Mouse (Mus musculus): Measurements from ENCODE around the gene Gm49322. TPM values are rescaled to one million over a fixed set of nuclear protein-coding genes. Genes with fewer than 3 reads are reported as not detected.
A peak's percentile ranks its signal among the peaks of the same experiment; 100 is the strongest.
"Not testable (repeated sequence)": the region's sequence is repeated elsewhere in the genome, so short reads cannot be mapped to it uniquely, and the experiment has no call there.

Gene Gm49322
- polyA plus RNA-seq, 1 experiment from 2014 or later: 3.9 TPM

GRCm38 (mm10) chr10:80635345-80635744 lies 29.5 kb downstream of the Gm49322 start:
- peaks cover 53% of the 10 kb centered on the region for H3K36me3 ChIP-seq
- no peak overlapping the region for H3K27ac ChIP-seq
- H3K4me2 ChIP-seq: no peak overlapping the region
- no peaks in the 10 kb centered on the region for H3K27me3 ChIP-seq (replicated peaks)
- 76% methylated on average over 6 of the region's 6 CpGs for WGBS
- H3K9me3 ChIP-seq: no peaks in the 10 kb centered on the region
- H3K4me3 ChIP-seq (replicated peaks): no peak overlapping the region
- H3K9ac ChIP-seq: no peak overlapping the region
- H3K4me1 ChIP-seq: no peaks in the 10 kb centered on the region
- no peak for ATAC-seq (ENCODE audit: insufficient read depth, low FRiP score, low read depth)

- no peak overlapping the region for H3K4me3 ChIP-seq (replicated peaks)
- H3K9me3 ChIP-seq: no peaks in the 10 kb centered on the region
- H3K9ac ChIP-seq: no peak overlapping the region
- no peak overlapping the region for H3K27ac ChIP-seq
- H3K4me1 ChIP-seq: no peaks in the 10 kb centered on the region
- no peak overlapping the region for H3K4me2 ChIP-seq
- ATAC-seq (ENCODE audit: insufficient read depth, low FRiP score, low read depth): no peak
- WGBS: 89% methylated on average over 10 of the region's 10 CpGs
- H3K36me3 ChIP-seq: peaks cover 47% of the 10 kb centered on the region
- H3K27me3 ChIP-seq (replicated peaks): no peaks in the 10 kb centered on the region
Observed at GRCm38 (mm10) chr10:80646936-80647335, 41.1 kb downstream of the Gm49322 start.

GRCm38 (mm10) chr10:80649910-80650309 lies 44.1 kb downstream of the Gm49322 start:
- 86% methylated on average over 6 of the region's 6 CpGs for WGBS
- ATAC-seq (ENCODE audit: insufficient read depth, low FRiP score, low read depth); H3K4me1 ChIP-seq; H3K27ac ChIP-seq; H3K27me3 ChIP-seq (replicated peaks); H3K9me3 ChIP-seq; H3K4me2 ChIP-seq; H3K4me3 ChIP-seq (replicated peaks); H3K9ac ChIP-seq: not testable (repeated sequence)
- peaks cover 22% of the 10 kb centered on the region for H3K36me3 ChIP-seq

- Histone ChIP-seq H3K9ac (no peak overlapping the region), H3K4me3 (replicated peaks) (no peak overlapping the region), H3K27me3 (replicated peaks) (no peaks in the 10 kb centered on the region), H3K36me3 (peaks cover 17% of the 10 kb centered on the region), H3K4me2 (no peak overlapping the region), H3K9me3 (no peaks in the 10 kb centered on the region), H3K27ac (no peak overlapping the region), H3K4me1 (peaks cover 12% of the 10 kb centered on the region)
- no peak for ATAC-seq (ENCODE audit: insufficient read depth, low FRiP score, low read depth)
- WGBS: 91% methylated on average over 10 of the region's 10 CpGs
Observed at GRCm38 (mm10) chr10:80650392-80650791, 44.6 kb downstream of the Gm49322 start.

GRCm38 (mm10) chr10:80653156-80653720 lies 47.4 kb downstream of the Gm49322 start:
- Histone ChIP-seq H3K27ac (no peak overlapping the region), H3K36me3 (peaks cover 4% of the 10 kb centered on the region; the same call in 1 of the 2 replicates), H3K9ac (no peak overlapping the region), H3K4me2 (no peak overlapping the region), H3K4me1 (peaks cover 22% of the 10 kb centered on the region), H3K9me3 (no peaks in the 10 kb centered on the region), H3K27me3 (replicated peaks) (no peaks in the 10 kb centered on the region), H3K4me3 (replicated peaks) (no peak overlapping the region)
- WGBS: 80% methylated on average over 6 of the region's 6 CpGs
- no peak for ATAC-seq (ENCODE audit: insufficient read depth, low FRiP score, low read depth)

- 82% methylated on average over 6 of the region's 6 CpGs for WGBS
- Histone ChIP-seq H3K27ac (no peak overlapping the region), H3K4me1 (peaks cover 27% of the 10 kb centered on the region), H3K9me3 (no peaks in the 10 kb centered on the region), H3K4me2 (peak overlapping the region; percentile 79), H3K27me3 (replicated peaks) (no peaks in the 10 kb centered on the region), H3K4me3 (replicated peaks) (peak overlapping the region; percentile 69), H3K36me3 (no peaks in the 10 kb centered on the region), H3K9ac (no peak overlapping the region)
- ATAC-seq (ENCODE audit: insufficient read depth, low FRiP score, low read depth): no peak
Observed at GRCm38 (mm10) chr10:80654866-80655265, 49.0 kb downstream of the Gm49322 start.

GRCm38 (mm10) chr10:80655406-80656129 lies 49.7 kb downstream of the Gm49322 start:
- peak overlapping the region; percentile 76 for H3K9ac ChIP-seq
- no peaks in the 10 kb centered on the region for H3K36me3 ChIP-seq
- H3K4me3 ChIP-seq (replicated peaks): peak overlapping the region; percentile 69
- H3K27ac ChIP-seq: peak overlapping the region; percentile 37
- no peaks in the 10 kb centered on the region for H3K27me3 ChIP-seq (replicated peaks)
- ATAC-seq (ENCODE audit: insufficient read depth, low FRiP score, low read depth): peak; percentile 10; the same call in 1 of the 2 replicates
- H3K4me2 ChIP-seq: peak overlapping the region; percentile 79
- peaks cover 27% of the 10 kb centered on the region for H3K4me1 ChIP-seq
- 2% methylated on average over 12 of the region's 12 CpGs for WGBS
- no peaks in the 10 kb centered on the region for H3K9me3 ChIP-seq

GRCm38 (mm10) chr10:80656130-80656862 lies 50.5 kb downstream of the Gm49322 start:
- no peaks in the 10 kb centered on the region for H3K9me3 ChIP-seq
- H3K27me3 ChIP-seq (replicated peaks): no peaks in the 10 kb centered on the region
- H3K9ac ChIP-seq: peak overlapping the region; percentile 76
- peak; percentile 85 for ATAC-seq (ENCODE audit: insufficient read depth, low FRiP score, low read depth)
- H3K27ac ChIP-seq: peak overlapping the region; percentile 92
- no peaks in the 10 kb centered on the region for H3K36me3 ChIP-seq
- peaks cover 27% of the 10 kb centered on the region for H3K4me1 ChIP-seq
- under 1% methylated on average over 68 of the region's 72 CpGs for WGBS
- H3K4me2 ChIP-seq: peak overlapping the region; percentile 79
- H3K4me3 ChIP-seq (replicated peaks): peak overlapping the region; percentile 69

- 20% methylated on average over 15 of the region's 15 CpGs for WGBS
- ATAC-seq (ENCODE audit: insufficient read depth, low FRiP score, low read depth): peak; percentile 32
Observed at GRCm38 (mm10) chr10:80656863-80657623, 51.2 kb downstream of the Gm49322 start, which contains the start of gene Btbd2. Gene Btbd2 (minus strand): TSS chr10:80657071.

GRCm38 (mm10) chr10:80658194-80658840 lies 52.5 kb downstream of the Gm49322 start:
- peak overlapping the region; percentile 26; the same call in 1 of the 2 replicates for H3K27ac ChIP-seq

More at GRCm38 (mm10) chr10:80656863-80657623, 51.2 kb downstream of the Gm49322 start, which contains the start of gene Btbd2:
- peak within 1 kb of the TSS; percentile 92 for H3K27ac ChIP-seq
- peak within 1 kb of the TSS; percentile 79 for H3K4me2 ChIP-seq
- peak within 1 kb of the TSS; percentile 69 for H3K4me3 ChIP-seq (replicated peaks)
- H3K4me1 ChIP-seq: peaks cover 27% of the 10 kb centered on the region
- no peaks in the 10 kb centered on the region for H3K27me3 ChIP-seq (replicated peaks)
- H3K9me3 ChIP-seq: no peaks in the 10 kb centered on the region
- peak within 1 kb of the TSS; percentile 76 for H3K9ac ChIP-seq
- H3K36me3 ChIP-seq: no peaks in the 10 kb centered on the region

GRCm38 (mm10) chr10:80658841-80659202 lies 53.0 kb downstream of the Gm49322 start:
- ATAC-seq (ENCODE audit: insufficient read depth, low FRiP score, low read depth): no peak
- no peaks in the 10 kb centered on the region for H3K9me3 ChIP-seq
- H3K27me3 ChIP-seq (replicated peaks): no peaks in the 10 kb centered on the region
- H3K4me1 ChIP-seq: peaks cover 38% of the 10 kb centered on the region
- H3K4me3 ChIP-seq (replicated peaks): no peak overlapping the region
- no peak overlapping the region; the same call in 1 of the 2 replicates for H3K4me2 ChIP-seq
- 63% methylated on average over 4 of the region's 4 CpGs for WGBS
- no peaks in the 10 kb centered on the region for H3K36me3 ChIP-seq
- no peak overlapping the region for H3K9ac ChIP-seq
- H3K27ac ChIP-seq: peak overlapping the region; percentile 7; the same call in 1 of the 2 replicates

More at GRCm38 (mm10) chr10:80658194-80658840, 52.5 kb downstream of the Gm49322 start:
- Histone ChIP-seq H3K4me1 (peaks cover 33% of the 10 kb centered on the region), H3K9ac (no peak overlapping the region), H3K27me3 (replicated peaks) (no peaks in the 10 kb centered on the region), H3K4me3 (replicated peaks) (no peak overlapping the region), H3K9me3 (no peaks in the 10 kb centered on the region), H3K36me3 (no peaks in the 10 kb centered on the region), H3K4me2 (no peak overlapping the region)
- 84% methylated on average over 14 of the region's 14 CpGs for WGBS
- ATAC-seq (ENCODE audit: insufficient read depth, low FRiP score, low read depth): no peak
